Mouse (Mus musculus) megakaryocyte, embryonic 14.5 days (primary cell): ENCODE results near the gene Gm49027.

Experiments
- FLI1 ChIP-seq: IDR thresholded peaks from 2 replicates; pipeline ENCODE4 v1.6.1; 2012; ENCODE audit warnings: low read length, inconsistent platforms, mixed read lengths
- GATA1 ChIP-seq: IDR thresholded peaks from 3 replicates; pipeline ENCODE4 v1.6.1; 2012; ENCODE audit warnings: mixed read lengths, low read length, inconsistent platforms, borderline replicate concordance

- no peak for TF ChIP-seq GATA1
- no peak for TF ChIP-seq FLI1
Measured at GRCm38 (mm10) chr5:123473817-123474216, 51.5 kb downstream of the Gm49027 start.
